Mouse (Mus musculus) C2C12 (cell line): ENCODE measurements around the gene Apol9b. TPM values are rescaled to one million over a fixed set of nuclear protein-coding genes. Genes with fewer than 3 reads are reported as not detected.

ENCODE experiments used
- H3K27me3 ChIP-seq: one replicate; pipeline ENCODE4 v1.6.1; 2011; ENCODE audit not compliant: control insufficient read depth, insufficient read depth, insufficient read length
- H3K36me3 ChIP-seq: one replicate; pipeline ENCODE4 v1.6.1; 2011; ENCODE audit not compliant: control insufficient read depth, insufficient read depth
- H3K4me3 ChIP-seq: one replicate; pipeline ENCODE4 v1.5.1; 2011; ENCODE audit warnings: mild to moderate bottlenecking, control low read depth; ENCODE audit not compliant: poor library complexity, insufficient read depth, severe bottlenecking
- H3K79me2 ChIP-seq: one replicate; pipeline ENCODE4 v1.6.1; 2011; ENCODE audit not compliant: control insufficient read depth, insufficient read depth
- H3K79me3 ChIP-seq: one replicate; pipeline ENCODE4 v1.6.1; 2011; ENCODE audit warnings: low read depth, control low read depth
- H3ac ChIP-seq: one replicate; pipeline ENCODE3; 2011; ENCODE audit warnings: low read depth; ENCODE audit not compliant: control insufficient read depth, insufficient read length
- CEBPB ChIP-seq: IDR thresholded peaks from one replicate; pipeline ENCODE4 v1.6.1; 2011; ENCODE audit warnings: low read depth, mild to moderate bottlenecking, control low read depth, moderate library complexity
- CTCF ChIP-seq: IDR thresholded peaks from one replicate; pipeline ENCODE4 v1.5.1; 2011; ENCODE audit not compliant: control insufficient read depth, insufficient read depth, insufficient read length
- FOSL1 ChIP-seq: IDR thresholded peaks from one replicate; pipeline ENCODE4 v1.8.0; 2011; ENCODE audit warnings: mild to moderate bottlenecking, low read length; ENCODE audit not compliant: poor library complexity, insufficient read depth, severe bottlenecking
- MAX ChIP-seq: IDR thresholded peaks from one replicate; pipeline ENCODE4 v1.6.1; 2011; ENCODE audit warnings: mild to moderate bottlenecking, control low read depth
- MYOD1 ChIP-seq: IDR thresholded peaks from one replicate; pipeline ENCODE4 v1.6.1; 2011; ENCODE audit warnings: low read depth; ENCODE audit not compliant: control insufficient read depth, insufficient read length
- MYOG ChIP-seq: IDR thresholded peaks from one replicate; pipeline ENCODE4 v1.6.1; 2011; ENCODE audit not compliant: control insufficient read depth, insufficient read length; ENCODE audit errors: extremely low read depth
- USF1 ChIP-seq: IDR thresholded peaks from one replicate; pipeline ENCODE4 v1.6.1; 2011; ENCODE audit warnings: low read depth, mild to moderate bottlenecking, control low read depth, moderate library complexity
- polyA plus RNA-seq: library from polyadenylated mRNA; unstranded; fragments of >200 nt; fragmentation: generic; extraction: Trizol; gene quantifications from one replicate; pipeline ENCODE4 v1.2.1, GENCODE M21; 2012; ENCODE audit warnings: missing spikeins

Apol9b gene
- polyA plus RNA-seq, 1 experiment = 49.1 TPM

GRCm38 (mm10) chr15:77774303-77774702 is 45.5 kb downstream of the Apol9b start:
- no peak for TF ChIP-seq CEBPB
- no peak for TF ChIP-seq CTCF
- no peak for TF ChIP-seq MAX
- no peak for TF ChIP-seq MYOG
- TF ChIP-seq USF1 = no peak
- Histone ChIP-seq H3K79me3 (peaks cover 9% of the 10 kb centered on the region), H3K36me3 (peaks cover 100% of the 10 kb centered on the region), H3ac (no peak overlapping the region), H3K27me3 (no peaks in the 10 kb centered on the region), H3K79me2 (peaks cover 88% of the 10 kb centered on the region), H3K4me3 (no peak overlapping the region)

GRCm38 (mm10) chr15:77775186-77775963 is 46.5 kb downstream of the Apol9b start:
- Histone ChIP-seq H3K79me3 (peaks cover 15% of the 10 kb centered on the region), H3K4me3 (no peak overlapping the region), H3ac (no peak overlapping the region), H3K36me3 (peaks cover 100% of the 10 kb centered on the region), H3K27me3 (no peaks in the 10 kb centered on the region), H3K79me2 (peaks cover 94% of the 10 kb centered on the region)
- TF ChIP-seq MAX = peak; percentile 26
- TF ChIP-seq FOSL1 = no peak
- no peak for TF ChIP-seq USF1
- TF ChIP-seq CEBPB = no peak
- no peak for TF ChIP-seq MYOG
- TF ChIP-seq CTCF = peak; percentile 96
- no peak for TF ChIP-seq MYOD1

- Histone ChIP-seq H3K27me3 (no peaks in the 10 kb centered on the region), H3K4me3 (no peak overlapping the region), H3K79me3 (peaks cover 42% of the 10 kb centered on the region), H3K36me3 (peaks cover 100% of the 10 kb centered on the region), H3ac (no peak overlapping the region), H3K79me2 (peaks cover 99% of the 10 kb centered on the region)
- TF ChIP-seq CTCF (peak; percentile 57), FOSL1 (no peak), MYOG (no peak)
These were observed 53.7 kb downstream of the Apol9b start for GRCm38 (mm10) chr15:77782449-77783014.

- no peaks in the 10 kb centered on the region for H3K27me3 ChIP-seq
- peaks cover 50% of the 10 kb centered on the region for H3K79me3 ChIP-seq
- H3K36me3 ChIP-seq = peaks cover 100% of the 10 kb centered on the region
- no peak for TF ChIP-seq CEBPB
- peak; percentile 90 for TF ChIP-seq MYOD1
- no peak overlapping the region for H3K4me3 ChIP-seq
- H3ac ChIP-seq = peak overlapping the region; percentile 0
- H3K79me2 ChIP-seq = peaks cover 99% of the 10 kb centered on the region
These were observed 55.4 kb downstream of the Apol9b start for GRCm38 (mm10) chr15:77784039-77784824.

- Histone ChIP-seq H3ac (no peak overlapping the region), H3K27me3 (no peaks in the 10 kb centered on the region), H3K36me3 (peaks cover 100% of the 10 kb centered on the region), H3K79me2 (peaks cover 98% of the 10 kb centered on the region), H3K79me3 (peaks cover 51% of the 10 kb centered on the region), H3K4me3 (no peak overlapping the region)
- no peak for TF ChIP-seq MYOD1
- no peak for TF ChIP-seq FOSL1
- TF ChIP-seq CTCF = no peak
- TF ChIP-seq MAX = no peak
- no peak for TF ChIP-seq CEBPB
- no peak for TF ChIP-seq USF1
- no peak for TF ChIP-seq MYOG
These were observed 57.0 kb downstream of the Apol9b start for GRCm38 (mm10) chr15:77785807-77786206.

Other genes starting within 250 kb of the Apol9b start
- gene Apol11a, start 220.8 kb upstream of the Apol9b start, polyA plus RNA-seq = 0.25 TPM
- not detected for gene Apol7c, start 195.7 kb upstream of the Apol9b start, polyA plus RNA-seq
- gene 1700025B11Rik, start 167.1 kb upstream of the Apol9b start, polyA plus RNA-seq = not detected
- 7.6 TPM for gene Apol10b, start 132.9 kb upstream of the Apol9b start, polyA plus RNA-seq
- not detected for gene Gm36245, start 129.8 kb upstream of the Apol9b start, polyA plus RNA-seq
- 0.02 TPM for gene Apol11b, start 85.8 kb upstream of the Apol9b start, polyA plus RNA-seq
- gene Apol7e, start 30.2 kb upstream of the Apol9b start, polyA plus RNA-seq = not detected
- gene Apol8, start 28.0 kb downstream of the Apol9b start, polyA plus RNA-seq = 0.46 TPM
- gene Myh9, start 113.1 kb downstream of the Apol9b start, polyA plus RNA-seq = 580 TPM
- gene Txn2, start 200.0 kb downstream of the Apol9b start, polyA plus RNA-seq = 371 TPM
- 7.3 TPM for gene Foxred2, start 227.7 kb downstream of the Apol9b start, polyA plus RNA-seq
- gene Eif3d, start 241.8 kb downstream of the Apol9b start, polyA plus RNA-seq = 428 TPM